Mouse (Mus musculus) thymus, adult 2 months (tissue): ENCODE data around the gene Ly6g6d. TPM values are rescaled to one million over a fixed set of nuclear protein-coding genes. Genes with fewer than 3 reads are reported as not detected.

ENCODE experiments used
- DNase-seq: peaks from one replicate; pipeline ENCODE4 v3.0.0; 2021
- H3K27ac ChIP-seq: fragments of 200-500 bp; 2 replicates; pipeline ENCODE4 v1.5.1; 2012; ENCODE audit warnings: low read length, control low read depth; ENCODE audit not compliant: control insufficient read depth, insufficient read depth
- H3K27me3 ChIP-seq: fragments of 200-500 bp; 2 replicates; pipeline ENCODE4 v1.6.1; 2012; ENCODE audit warnings: mild to moderate bottlenecking, low read length, moderate library complexity, mixed read lengths; ENCODE audit not compliant: control insufficient read depth, insufficient read depth
- H3K36me3 ChIP-seq: fragments of 200-500 bp; 2 replicates; pipeline ENCODE4 v1.6.1; 2012; ENCODE audit warnings: mild to moderate bottlenecking, low read length, moderate library complexity; ENCODE audit not compliant: control insufficient read depth, insufficient read depth
- H3K4me1 ChIP-seq: fragments of 200-500 bp; replicated peaks from 2 replicates; pipeline ENCODE4 v1.6.1; 2012; ENCODE audit warnings: low read length; ENCODE audit not compliant: control insufficient read depth, insufficient read depth
- H3K4me3 ChIP-seq: fragments of 200-500 bp; 2 replicates; pipeline ENCODE4 v1.5.1; 2012; ENCODE audit warnings: mild to moderate bottlenecking, low read length, control low read depth, moderate library complexity; ENCODE audit not compliant: control insufficient read depth, insufficient read depth
- CTCF ChIP-seq: fragments of 200-500 bp; IDR thresholded peaks from 2 replicates; pipeline ENCODE4 v1.5.1; 2012; ENCODE audit warnings: mild to moderate bottlenecking, control low read depth, low read length, moderate library complexity, borderline replicate concordance; ENCODE audit not compliant: control insufficient read depth, poor library complexity, insufficient read depth; ENCODE audit errors: extremely low read depth
- POLR2A ChIP-seq: fragments of 200-500 bp; IDR thresholded peaks from 2 replicates; pipeline ENCODE4 v1.6.1; 2012; ENCODE audit warnings: mild to moderate bottlenecking, low read length, control low read depth, moderate library complexity; ENCODE audit not compliant: control insufficient read depth, poor library complexity, insufficient read depth; ENCODE audit errors: extremely low read depth
- WGBS: fragments of 180-500 bp; shearing (Covaris S2); methylation state at CpG from one replicate; pipeline ENCODE4 v1.1.7; 2018; 5-methylcytosine and 5-hydroxymethylcytosine counted together
- polyA plus RNA-seq: library from polyadenylated mRNA; depleted of rRNA; stranded (reverse); fragments of >200 nt; gene quantifications from 2 replicates; pipeline ENCODE4 v1.2.3, GENCODE M21; 2012; rRNA removed

The Ly6g6d gene
- polyA plus RNA-seq, 1 experiment: 1.5 TPM

- WGBS: 46% methylated on average over 10 of the region's 10 CpGs
- TF ChIP-seq CTCF (no peak), POLR2A (no peak)
- no peak overlapping the region for H3K4me3 ChIP-seq
- H3K36me3 ChIP-seq: no peaks in the 10 kb centered on the region
- no peaks in the 10 kb centered on the region for H3K27me3 ChIP-seq
- H3K4me1 ChIP-seq: peaks cover 34% of the 10 kb centered on the region
- DNase-seq: no peak
- H3K27ac ChIP-seq: no peak overlapping the region
Measured at GRCm38 (mm10) chr17:35024691-35025488, 53.0 kb downstream of the Ly6g6d start.

- no peak overlapping the region for H3K27ac ChIP-seq
Measured at GRCm38 (mm10) chr17:35024261-35024660, 53.6 kb downstream of the Ly6g6d start.

GRCm38 (mm10) chr17:35023756-35024155 is 54.1 kb downstream of the Ly6g6d start:
- Histone ChIP-seq H3K27me3 (no peaks in the 10 kb centered on the region), H3K36me3 (no peaks in the 10 kb centered on the region), H3K4me3 (no peak overlapping the region), H3K27ac (no peak overlapping the region), H3K4me1 (peaks cover 23% of the 10 kb centered on the region)
- no peak for DNase-seq
- 49% methylated on average over 4 of the region's 4 CpGs for WGBS
- TF ChIP-seq CTCF (no peak), POLR2A (no peak)

More at GRCm38 (mm10) chr17:35024261-35024660, 53.6 kb downstream of the Ly6g6d start:
- no peak overlapping the region for H3K4me3 ChIP-seq
- TF ChIP-seq POLR2A: no peak
- TF ChIP-seq CTCF: no peak
- WGBS: 73% methylated on average over 13 of the region's 13 CpGs
- peaks cover 28% of the 10 kb centered on the region for H3K4me1 ChIP-seq
- no peak for DNase-seq
- no peaks in the 10 kb centered on the region for H3K36me3 ChIP-seq
- no peaks in the 10 kb centered on the region for H3K27me3 ChIP-seq

DNA sequence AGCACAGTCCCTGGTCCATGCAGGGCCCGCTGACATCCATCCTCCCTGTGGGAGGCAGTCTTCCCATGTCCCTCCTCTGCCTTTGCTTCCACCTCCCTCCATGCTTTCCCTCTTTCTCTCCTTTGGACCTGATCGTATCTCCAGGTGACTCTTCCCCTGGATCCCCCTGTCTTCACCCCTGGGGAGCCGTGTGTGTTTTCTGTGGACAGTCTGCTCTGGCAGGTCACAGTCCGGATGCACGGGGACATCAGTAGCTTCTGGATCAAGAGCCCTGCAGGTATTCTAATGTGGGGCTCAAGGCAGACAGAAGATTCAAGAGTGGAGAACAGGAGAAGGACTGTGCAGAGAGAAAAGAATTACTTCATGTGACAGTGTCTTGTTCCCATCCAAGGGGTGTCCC is 54.6 kb downstream of the Ly6g6d start:
- TF ChIP-seq CTCF (no peak), POLR2A (no peak)
- Histone ChIP-seq H3K27ac (no peak overlapping the region), H3K4me3 (no peak overlapping the region), H3K36me3 (no peaks in the 10 kb centered on the region), H3K27me3 (no peaks in the 10 kb centered on the region), H3K4me1 (peaks cover 18% of the 10 kb centered on the region)
- WGBS: 97% methylated on average over 5 of the region's 5 CpGs
- DNase-seq: no peak

DNA sequence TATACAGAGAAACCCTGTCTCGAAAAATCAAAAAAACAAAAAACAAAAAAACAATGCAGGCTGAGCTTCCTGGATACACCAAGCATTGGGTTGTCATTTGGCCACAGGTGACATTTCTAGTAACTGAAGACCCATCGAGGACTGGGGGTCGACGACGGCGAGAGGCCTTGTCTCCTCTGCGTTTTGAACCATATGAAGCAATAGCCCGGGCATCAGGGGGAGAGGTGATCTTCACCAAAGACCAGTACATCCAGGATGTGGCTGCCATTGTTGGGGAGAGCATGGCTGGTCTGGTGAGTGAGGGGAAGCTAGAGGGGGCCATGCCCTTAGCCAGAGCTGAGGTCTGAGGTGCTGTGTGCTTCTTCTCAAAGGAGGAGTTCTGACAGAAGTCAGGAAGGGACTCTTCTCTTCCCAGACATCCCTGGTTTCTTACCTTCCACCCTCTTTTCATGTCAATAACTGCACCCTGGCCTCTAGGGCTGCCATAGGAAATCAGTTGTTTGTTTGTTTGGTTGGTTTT is 55.3 kb downstream of the Ly6g6d start:
- DNase-seq: no peak
- peaks cover 15% of the 10 kb centered on the region for H3K4me1 ChIP-seq
- TF ChIP-seq CTCF (no peak), POLR2A (no peak)
- H3K27me3 ChIP-seq: no peaks in the 10 kb centered on the region
- H3K4me3 ChIP-seq: no peak overlapping the region
- no peak overlapping the region for H3K27ac ChIP-seq
- no peaks in the 10 kb centered on the region for H3K36me3 ChIP-seq
- 94% methylated on average over 8 of the region's 8 CpGs for WGBS

DNA sequence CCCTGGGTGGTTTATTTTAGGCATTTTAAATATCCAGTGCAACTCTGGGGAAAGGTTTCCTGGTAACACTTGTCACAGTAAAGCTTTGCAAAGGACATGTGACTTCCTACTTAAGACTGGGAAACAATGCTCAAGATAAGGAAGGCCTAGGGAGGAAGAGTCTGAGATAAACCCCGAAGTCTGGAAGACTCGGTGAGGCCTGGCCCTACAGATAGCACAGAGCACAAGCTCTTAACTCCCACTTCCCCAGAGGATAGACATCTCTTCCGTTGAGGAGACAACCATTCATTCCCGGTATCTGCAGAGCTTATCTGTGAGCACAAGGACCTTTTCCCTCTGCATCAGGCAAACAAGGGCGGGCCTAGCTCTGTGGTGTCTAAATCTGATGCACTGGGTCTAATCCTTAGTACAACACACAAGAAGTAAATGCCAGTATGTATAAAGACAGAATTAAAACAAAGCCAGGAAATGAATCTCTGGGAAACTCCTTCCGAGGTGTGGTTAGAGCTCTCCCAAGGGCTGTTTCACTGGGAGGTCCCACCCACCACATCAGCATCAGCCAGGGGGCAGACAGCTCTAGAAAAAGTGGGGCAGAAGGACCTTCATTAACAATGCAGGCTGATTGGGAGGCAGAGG is 55.9 kb downstream of the Ly6g6d start:
- H3K4me1 ChIP-seq: peaks cover 14% of the 10 kb centered on the region
- no peak for DNase-seq
- H3K27ac ChIP-seq: no peak overlapping the region
- no peaks in the 10 kb centered on the region for H3K36me3 ChIP-seq
- no peaks in the 10 kb centered on the region for H3K27me3 ChIP-seq
- 82% methylated on average over 6 of the region's 6 CpGs for WGBS
- no peak for TF ChIP-seq CTCF
- no peak for TF ChIP-seq POLR2A
- no peak overlapping the region for H3K4me3 ChIP-seq

Other genes starting within 250 kb of the Ly6g6d start
- gene Stk19, start 241.1 kb downstream of the Ly6g6d start, polyA plus RNA-seq: 62.2 and 80.8 TPM in 2 replicates
- gene Dxo, start 241.0 kb downstream of the Ly6g6d start, polyA plus RNA-seq: 95.7 and 115 TPM in 2 replicates
- 209 TPM in 2 replicates for gene Skiv2l, start 227.9 kb downstream of the Ly6g6d start, polyA plus RNA-seq
- gene Nelfe, start 227.7 kb downstream of the Ly6g6d start, polyA plus RNA-seq: 26.1 and 33.4 TPM in 2 replicates
- gene Cfb, start 215.5 kb downstream of the Ly6g6d start, polyA plus RNA-seq: 12.3 and 14.9 TPM in 2 replicates
- gene Zbtb12, start 198.6 kb downstream of the Ly6g6d start, polyA plus RNA-seq: 15.0 and 16.3 TPM in 2 replicates
- gene Gm20547, start 196.0 kb downstream of the Ly6g6d start, polyA plus RNA-seq: 0.03 TPM in 1 of 2 replicates, not detected in the other
- gene C2, start 179.8 kb downstream of the Ly6g6d start, polyA plus RNA-seq: 12.9 and 18.4 TPM in 2 replicates
- 372 and 380 TPM in 2 replicates for gene Ehmt2, start 179.6 kb downstream of the Ly6g6d start, polyA plus RNA-seq
- 0.33 and 0.59 TPM in 2 replicates for gene Slc44a4, start 163.6 kb downstream of the Ly6g6d start, polyA plus RNA-seq
- gene Neu1, start 146.8 kb downstream of the Ly6g6d start, polyA plus RNA-seq: 66.9 and 82.3 TPM in 2 replicates
- gene Hspa1b, start 118.8 kb downstream of the Ly6g6d start, polyA plus RNA-seq: 22.7 and 26.5 TPM in 2 replicates
- gene Gm20481, start 108.2 kb downstream of the Ly6g6d start, polyA plus RNA-seq: not detected in 2 replicates
- 10.0 and 12.2 TPM in 2 replicates for gene Hspa1a, start 105.9 kb downstream of the Ly6g6d start, polyA plus RNA-seq
- gene Hspa1l, start 105.4 kb downstream of the Ly6g6d start, polyA plus RNA-seq: 0.06 and 0.28 TPM in 2 replicates
- gene Lsm2, start 96.2 kb downstream of the Ly6g6d start, polyA plus RNA-seq: 207 and 265 TPM in 2 replicates
- gene Vars, start 77.1 kb downstream of the Ly6g6d start, polyA plus RNA-seq: 404 and 545 TPM in 2 replicates
- 1.1 and 1.5 TPM in 2 replicates for gene Vwa7, start 61.5 kb downstream of the Ly6g6d start, polyA plus RNA-seq
- gene Sapcd1, start 50.0 kb downstream of the Ly6g6d start, polyA plus RNA-seq: 12.3 and 18.3 TPM in 2 replicates
- gene Msh5, start 31.3 kb downstream of the Ly6g6d start, polyA plus RNA-seq: 15.5 and 20.0 TPM in 2 replicates
- gene Clic1, start 28.1 kb downstream of the Ly6g6d start, polyA plus RNA-seq: 316 and 321 TPM in 2 replicates
- 54.0 and 55.3 TPM in 2 replicates for gene Ddah2, start 19.0 kb downstream of the Ly6g6d start, polyA plus RNA-seq
- 3.6 and 5.0 TPM in 2 replicates for gene Ly6g6c, start 12.7 kb downstream of the Ly6g6d start, polyA plus RNA-seq
- gene Mpig6b, start 11.9 kb downstream of the Ly6g6d start, polyA plus RNA-seq: 0.18 and 0.20 TPM in 2 replicates
- gene Ly6g6e, start 1.2 kb downstream of the Ly6g6d start, polyA plus RNA-seq: 2.3 and 3.4 TPM in 2 replicates
- 0.66 and 1.3 TPM in 2 replicates for gene Ly6g6f, start 7.5 kb upstream of the Ly6g6d start, polyA plus RNA-seq
- gene Abhd16a, start 11.2 kb upstream of the Ly6g6d start, polyA plus RNA-seq: 191 and 202 TPM in 2 replicates
- gene Ly6g5c, start 30.2 kb upstream of the Ly6g6d start, polyA plus RNA-seq: 0.27 TPM in 1 of 2 replicates, not detected in the other
- gene Ly6g5b, start 37.4 kb upstream of the Ly6g6d start, polyA plus RNA-seq: 5.9 and 8.3 TPM in 2 replicates
- gene Gpank1, start 43.4 kb upstream of the Ly6g6d start, polyA plus RNA-seq: 35.2 and 37.8 TPM in 2 replicates
- 500 and 515 TPM in 2 replicates for gene Csnk2b, start 44.0 kb upstream of the Ly6g6d start, polyA plus RNA-seq
- gene D17H6S53E, start 48.3 kb upstream of the Ly6g6d start, polyA plus RNA-seq: 12.9 and 16.0 TPM in 2 replicates
- gene Apom, start 54.0 kb upstream of the Ly6g6d start, polyA plus RNA-seq: 0.55 and 0.85 TPM in 2 replicates
- gene Bag6, start 57.1 kb upstream of the Ly6g6d start, polyA plus RNA-seq: 411 TPM in 2 replicates
- gene Prrc2a, start 86.8 kb upstream of the Ly6g6d start, polyA plus RNA-seq: 770 and 778 TPM in 2 replicates
- gene Aif1, start 98.0 kb upstream of the Ly6g6d start, polyA plus RNA-seq: 5.4 and 8.9 TPM in 2 replicates
- 30.7 and 49.6 TPM in 2 replicates for gene Lst1, start 110.4 kb upstream of the Ly6g6d start, polyA plus RNA-seq
- gene Ltb, start 116.4 kb upstream of the Ly6g6d start, polyA plus RNA-seq: 358 and 375 TPM in 2 replicates
- gene Tnf, start 123.9 kb upstream of the Ly6g6d start, polyA plus RNA-seq: 11.3 and 11.4 TPM in 2 replicates
- 14.4 and 14.5 TPM in 2 replicates for gene Lta, start 127.3 kb upstream of the Ly6g6d start, polyA plus RNA-seq
- gene Gm16181, start 142.8 kb upstream of the Ly6g6d start, polyA plus RNA-seq: 0.29 TPM in 1 of 2 replicates, not detected in the other
- gene Atp6v1g2, start 155.6 kb upstream of the Ly6g6d start, polyA plus RNA-seq: 7.9 TPM in 2 replicates
- gene Nfkbil1, start 157.7 kb upstream of the Ly6g6d start, polyA plus RNA-seq: 34.2 and 41.3 TPM in 2 replicates
- gene Ddx39b, start 163.7 kb upstream of the Ly6g6d start, polyA plus RNA-seq: 778 and 831 TPM in 2 replicates
- gene H2-D1, start 184.7 kb upstream of the Ly6g6d start, polyA plus RNA-seq: 873 and 1,061 TPM in 2 replicates
- gene H2-Q1, start 242.3 kb upstream of the Ly6g6d start, polyA plus RNA-seq: 4.6 and 6.7 TPM in 2 replicates